Mouse (Mus musculus): ENCODE data around the gene Rgl1. TPM values are rescaled to one million over a fixed set of nuclear protein-coding genes. Genes with fewer than 3 reads are reported as not detected.

Gene Rgl1
- polyA plus RNA-seq, 1 experiment from 2014 or later, result 18.2 TPM

- no peaks in the 10 kb centered on the region for H3K9me3 ChIP-seq
- H3K27ac ChIP-seq (replicated peaks), result no peak overlapping the region
- ATAC-seq (ENCODE audit: low FRiP score, low read depth), result no peak
- no peak overlapping the region for H3K4me2 ChIP-seq (replicated peaks)
- H3K4me3 ChIP-seq, result no peak overlapping the region
- no peaks in the 10 kb centered on the region for H3K36me3 ChIP-seq
- H3K27me3 ChIP-seq, result no peaks in the 10 kb centered on the region
- no peak overlapping the region for H3K9ac ChIP-seq (replicated peaks)
- WGBS, result 98% methylated on average over 5 of the region's 5 CpGs
- H3K4me1 ChIP-seq, result no peaks in the 10 kb centered on the region
Observed at GRCm38 (mm10) chr1:152506175-152506574, 260.0 kb downstream of the Rgl1 start.

- H3K9ac ChIP-seq (replicated peaks), result no peak overlapping the region
- no peak overlapping the region for H3K27ac ChIP-seq (replicated peaks)
- H3K4me2 ChIP-seq (replicated peaks), result no peak overlapping the region
- no peaks in the 10 kb centered on the region for H3K36me3 ChIP-seq
- no peak for ATAC-seq (ENCODE audit: low FRiP score, low read depth)
- H3K4me3 ChIP-seq, result no peak overlapping the region
- no peaks in the 10 kb centered on the region for H3K9me3 ChIP-seq
- 81% methylated on average over 12 of the region's 12 CpGs for WGBS
- H3K27me3 ChIP-seq, result no peaks in the 10 kb centered on the region
- H3K4me1 ChIP-seq, result 0 out of 2 replicates have a peak, but pooled peaks cover 3% of the 10 kb centered on the region
Observed at GRCm38 (mm10) chr1:152499802-152500201, 266.3 kb downstream of the Rgl1 start.

- Histone ChIP-seq H3K9ac (replicated peaks) (no peak overlapping the region), H3K9me3 (no peaks in the 10 kb centered on the region), H3K27ac (replicated peaks) (no peak overlapping the region), H3K4me1 (0 out of 2 replicates have a peak, but pooled peaks cover 3% of the 10 kb centered on the region), H3K4me2 (replicated peaks) (no peak overlapping the region), H3K4me3 (no peak overlapping the region), H3K36me3 (no peaks in the 10 kb centered on the region), H3K27me3 (no peaks in the 10 kb centered on the region)
- 68% methylated on average over 11 of the region's 11 CpGs for WGBS
- ATAC-seq (ENCODE audit: low FRiP score, low read depth), result no peak
Observed at GRCm38 (mm10) chr1:152497581-152497980, 268.6 kb downstream of the Rgl1 start.

- H3K4me1 ChIP-seq, result 0 out of 2 replicates have a peak, but pooled peaks cover 3% of the 10 kb centered on the region
- H3K27ac ChIP-seq (replicated peaks), result no peak overlapping the region
- H3K9me3 ChIP-seq, result no peaks in the 10 kb centered on the region
- H3K27me3 ChIP-seq, result no peaks in the 10 kb centered on the region
- no peak for ATAC-seq (ENCODE audit: low FRiP score, low read depth)
- WGBS, result 85% methylated on average over 2 of the region's 2 CpGs
- no peak overlapping the region for H3K9ac ChIP-seq (replicated peaks)
- no peaks in the 10 kb centered on the region for H3K36me3 ChIP-seq
- H3K4me2 ChIP-seq (replicated peaks), result no peak overlapping the region
- no peak overlapping the region for H3K4me3 ChIP-seq
Observed at GRCm38 (mm10) chr1:152496831-152497230, 269.3 kb downstream of the Rgl1 start.

GRCm38 (mm10) chr1:152492258-152492657 lies 273.9 kb downstream of the Rgl1 start:
- no peaks in the 10 kb centered on the region for H3K36me3 ChIP-seq
- H3K9me3 ChIP-seq, result no peaks in the 10 kb centered on the region
- no peak overlapping the region for H3K27ac ChIP-seq (replicated peaks)
- H3K4me1 ChIP-seq, result 0 out of 2 replicates have a peak, but pooled peaks cover 3% of the 10 kb centered on the region
- no peak overlapping the region for H3K4me3 ChIP-seq
- no peaks in the 10 kb centered on the region for H3K27me3 ChIP-seq
- no peak for ATAC-seq (ENCODE audit: low FRiP score, low read depth)
- no peak overlapping the region for H3K9ac ChIP-seq (replicated peaks)
- H3K4me2 ChIP-seq (replicated peaks), result no peak overlapping the region
- WGBS, result 95% methylated on average over 1 of the region's 1 CpGs

GRCm38 (mm10) chr1:152490842-152491241 lies 275.3 kb downstream of the Rgl1 start:
- no peaks in the 10 kb centered on the region for H3K9me3 ChIP-seq
- no peak overlapping the region for H3K4me3 ChIP-seq
- no peaks in the 10 kb centered on the region for H3K27me3 ChIP-seq
- no peak overlapping the region for H3K27ac ChIP-seq (replicated peaks)
- H3K9ac ChIP-seq (replicated peaks), result no peak overlapping the region
- H3K4me1 ChIP-seq, result no peaks in the 10 kb centered on the region
- H3K36me3 ChIP-seq, result no peaks in the 10 kb centered on the region
- no peak for ATAC-seq (ENCODE audit: low FRiP score, low read depth)
- no peak overlapping the region for H3K4me2 ChIP-seq (replicated peaks)
- WGBS, result 92% methylated on average over 1 of the region's 1 CpGs

GRCm38 (mm10) chr1:152476126-152476525 lies 290.0 kb downstream of the Rgl1 start:
- Histone ChIP-seq H3K27ac (replicated peaks) (no peak overlapping the region), H3K27me3 (no peaks in the 10 kb centered on the region), H3K4me2 (replicated peaks) (no peak overlapping the region), H3K9me3 (no peaks in the 10 kb centered on the region), H3K4me1 (no peaks in the 10 kb centered on the region), H3K36me3 (no peaks in the 10 kb centered on the region), H3K4me3 (no peak overlapping the region), H3K9ac (replicated peaks) (no peak overlapping the region)
- no peak for ATAC-seq (ENCODE audit: low FRiP score, low read depth)
- WGBS, result 87% methylated on average over 4 of the region's 4 CpGs

- Histone ChIP-seq H3K4me2 (replicated peaks) (no peak overlapping the region; the same call in 1 of the 2 replicates), H3K9ac (replicated peaks) (no peak overlapping the region), H3K27ac (replicated peaks) (no peak overlapping the region), H3K4me1 (0 out of 2 replicates have a peak, but pooled peaks cover 2% of the 10 kb centered on the region), H3K4me3 (no peak overlapping the region), H3K27me3 (no peaks in the 10 kb centered on the region), H3K36me3 (no peaks in the 10 kb centered on the region), H3K9me3 (no peaks in the 10 kb centered on the region)
- peak; percentile 52; the same call in 1 of the 2 replicates for ATAC-seq (ENCODE audit: low FRiP score, low read depth)
- WGBS, result 49% methylated on average over 9 of the region's 9 CpGs
Observed at GRCm38 (mm10) chr1:152468443-152468842, 297.7 kb downstream of the Rgl1 start.

Other genes starting within 250 kb of the Rgl1 start
- gene Apobec4, start 15.8 kb downstream of the Rgl1 start, polyA plus RNA-seq (2016; fragmentation: Nextera tagmentation; extraction: Ambion mirVana), result not detected in 2 replicates
- 285 and 287 TPM in 2 replicates for gene Arpc5, start 191 bp upstream of the Rgl1 start, polyA plus RNA-seq (2016; fragmentation: Nextera tagmentation; extraction: Ambion mirVana)
- gene Ncf2, start 33.8 kb upstream of the Rgl1 start, polyA plus RNA-seq (2016; fragmentation: Nextera tagmentation; extraction: Ambion mirVana), result 2.2 and 3.0 TPM in 2 replicates
- gene Smg7, start 136.3 kb upstream of the Rgl1 start, polyA plus RNA-seq (2016; fragmentation: Nextera tagmentation; extraction: Ambion mirVana), result 38.0 and 42.5 TPM in 2 replicates
- 26.9 and 28.3 TPM in 2 replicates for gene Nmnat2, start 188.6 kb upstream of the Rgl1 start, polyA plus RNA-seq (2016; fragmentation: Nextera tagmentation; extraction: Ambion mirVana)